Mouse (Mus musculus) myocyte (in vitro differentiated cells): ENCODE results near the gene Adamts13.

ENCODE experiments used
- CEBPB ChIP-seq: IDR thresholded peaks from 2 replicates; pipeline ENCODE4 v1.6.1; 2011; ENCODE audit warnings: mild to moderate bottlenecking, moderate library complexity; ENCODE audit not compliant: poor library complexity, insufficient read depth, severe bottlenecking
- E2F4 ChIP-seq: IDR thresholded peaks from one replicate; pipeline ENCODE4 v1.6.1; 2011; ENCODE audit warnings: mild to moderate bottlenecking, control low read depth, moderate library complexity; ENCODE audit not compliant: insufficient read depth
- MAX ChIP-seq: IDR thresholded peaks from one replicate; pipeline ENCODE4 v1.6.1; 2011; ENCODE audit warnings: low read depth, mild to moderate bottlenecking, control low read depth
- MYOD1 ChIP-seq, 3 experiments: IDR thresholded peaks; one replicate each; pipeline ENCODE4 v1.6.1; 2011; ENCODE audit warnings: control low read depth in 2 of 3, low read depth in 2 of 3, mild to moderate bottlenecking in 2 of 3, moderate library complexity in 1 of 3; ENCODE audit not compliant: insufficient read length in 2 of 3, control insufficient read depth in 1 of 3
- MYOG ChIP-seq, 3 experiments: IDR thresholded peaks; one replicate each; pipeline ENCODE4 v1.6.1; 2011; ENCODE audit warnings: control low read depth in 2 of 3, low read depth in 2 of 3, mild to moderate bottlenecking in 2 of 3; ENCODE audit not compliant: insufficient read length in 2 of 3, control insufficient read depth in 1 of 3, insufficient read depth in 1 of 3
- POLR2A ChIP-seq: IDR thresholded peaks from one replicate; pipeline ENCODE4 v1.6.1; 2011; ENCODE audit warnings: low read depth, mild to moderate bottlenecking, control low read depth, moderate library complexity; ENCODE audit not compliant: insufficient read length
- POLR2AphosphoS2 ChIP-seq: IDR thresholded peaks from one replicate; pipeline ENCODE4 v1.6.1; 2011; ENCODE audit warnings: low read depth, control low read depth; ENCODE audit not compliant: insufficient read length
- REST ChIP-seq: IDR thresholded peaks from one replicate; pipeline ENCODE4 v1.6.1; 2011; ENCODE audit warnings: mild to moderate bottlenecking, control low read depth, moderate library complexity; ENCODE audit not compliant: insufficient read depth, insufficient read length
- SRF ChIP-seq: IDR thresholded peaks from one replicate; pipeline ENCODE4 v1.6.1; 2011; ENCODE audit warnings: low read depth; ENCODE audit not compliant: control insufficient read depth, insufficient read length
- TCF12 ChIP-seq: IDR thresholded peaks from one replicate; pipeline ENCODE4 v1.6.1; 2011; ENCODE audit warnings: mild to moderate bottlenecking, control low read depth; ENCODE audit not compliant: poor library complexity, insufficient read depth, severe bottlenecking
- TCF3 ChIP-seq: IDR thresholded peaks from one replicate; pipeline ENCODE4 v1.6.1; 2011; ENCODE audit warnings: low read depth, control low read depth; ENCODE audit not compliant: insufficient read length
- USF1 ChIP-seq: IDR thresholded peaks from one replicate; pipeline ENCODE4 v1.6.1; 2011; ENCODE audit warnings: low read depth, mild to moderate bottlenecking, control low read depth, moderate library complexity

DNA sequence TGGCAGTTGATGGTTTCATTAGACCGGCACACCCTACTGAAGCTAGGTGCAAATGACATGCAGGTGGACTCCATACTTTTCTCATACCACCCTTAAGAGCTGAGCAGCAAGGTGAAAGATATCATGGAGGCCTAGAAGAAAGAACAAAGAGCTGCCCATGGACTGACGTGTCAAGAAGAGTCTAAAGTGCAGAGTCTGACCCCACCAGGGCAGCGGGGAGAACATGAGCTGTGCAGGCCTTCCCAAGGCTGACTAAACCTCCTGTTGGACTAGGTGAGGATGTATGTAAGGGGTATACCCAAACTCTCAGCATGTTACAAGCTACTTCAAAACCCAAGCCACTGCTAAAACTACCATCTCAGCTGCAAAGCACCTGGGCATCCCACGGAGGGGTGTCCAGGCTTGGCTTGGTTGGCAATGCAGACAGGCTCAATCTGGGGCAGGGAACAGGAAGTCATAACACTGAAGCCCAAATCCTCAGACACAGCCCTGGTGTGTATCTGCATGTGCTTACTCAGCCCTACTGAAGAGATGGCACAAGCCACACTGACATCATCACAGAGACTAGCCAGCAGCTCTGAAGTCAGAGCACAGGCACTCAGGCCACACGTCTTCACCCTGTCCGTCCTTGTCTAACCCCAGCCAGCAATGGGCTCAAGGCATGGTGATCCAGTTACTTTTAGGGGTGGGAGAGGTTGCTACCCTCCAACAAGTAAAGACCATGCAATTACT lies 45.3 kb upstream of the Adamts13 start:
- TF ChIP-seq POLR2A: no peak
- TF ChIP-seq TCF12: no peak
- no peak for TF ChIP-seq SRF
- no peak for TF ChIP-seq MAX
- TF ChIP-seq POLR2AphosphoS2: no peak
- TF ChIP-seq MYOD1 (IDR thresholded peaks at IDR 0.05; ENCODE audit: control insufficient read depth in 1 of 3, insufficient read length in 2 of 3, low read depth in 2 of 3): no peak
- no peak for TF ChIP-seq USF1
- no peak for TF ChIP-seq TCF3
- no peak for TF ChIP-seq E2F4
- TF ChIP-seq MYOG (IDR thresholded peaks at IDR 0.05; ENCODE audit: control insufficient read depth in 1 of 3, insufficient read depth in 1 of 3, insufficient read length in 2 of 3, low read depth in 2 of 3): no peak
- no peak for TF ChIP-seq CEBPB
- TF ChIP-seq REST: no peak
